Mouse (Mus musculus) E14TG2a.4 (cell line): Measurements from ENCODE around the gene Abhd13.

Experiments used
- CTCF ChIP-seq: conservative IDR thresholded peaks from 2 replicates; pipeline ENCODE4 v1.5.1; 2014; ENCODE audit warnings: low read length
- POU5F1 ChIP-seq: IDR thresholded peaks from 2 replicates; pipeline ENCODE4 v1.6.1; 2014; ENCODE audit warnings: low read length, borderline replicate concordance

DNA sequence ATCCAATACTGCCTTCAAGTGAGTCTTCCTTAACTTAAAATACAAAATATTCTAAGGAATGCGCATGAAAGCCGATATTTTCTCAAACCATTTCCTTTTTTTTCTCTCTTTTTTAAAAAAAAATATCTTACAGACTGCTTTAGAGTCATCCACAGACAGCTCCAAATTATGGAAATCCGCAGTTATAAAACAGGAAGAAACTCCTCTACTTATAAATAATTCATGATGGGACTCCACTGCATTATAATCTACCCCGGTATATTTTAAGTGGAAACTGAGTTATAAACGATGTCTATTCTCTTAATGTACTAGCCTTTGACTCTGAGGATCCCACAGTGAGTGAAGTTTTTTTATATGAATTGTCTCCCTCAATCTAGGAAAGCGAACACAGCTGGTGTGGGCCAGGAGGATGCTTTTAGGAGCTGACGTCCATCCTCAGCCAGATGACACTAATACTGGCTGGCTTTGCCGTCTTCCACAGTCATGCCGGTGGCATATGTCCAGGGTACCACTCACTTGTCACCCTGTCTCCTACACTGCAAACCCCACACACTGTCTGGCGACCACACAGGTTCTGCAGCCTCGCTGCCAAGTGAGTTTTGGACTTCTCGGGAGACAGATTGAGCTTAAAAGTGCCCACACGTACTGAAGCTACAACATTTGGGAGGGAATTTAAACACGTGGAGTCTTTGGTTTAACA lies 47.6 kb upstream of the Abhd13 start:
- no peak for TF ChIP-seq CTCF
- TF ChIP-seq POU5F1 = no peak
